Mouse (Mus musculus): ENCODE results near the gene Lactb. TPM values are rescaled to one million over a fixed set of nuclear protein-coding genes. Genes with fewer than 3 reads are reported as not detected.
A peak's percentile ranks its signal among the peaks of the same experiment; 100 is the strongest.
"Not testable (repeated sequence)": the region's sequence is repeated elsewhere in the genome, so short reads cannot be mapped to it uniquely, and the experiment has no call there.

Gene Lactb
- polyA plus RNA-seq, 1 experiment from 2014 or later, result 11.2 TPM

DNA sequence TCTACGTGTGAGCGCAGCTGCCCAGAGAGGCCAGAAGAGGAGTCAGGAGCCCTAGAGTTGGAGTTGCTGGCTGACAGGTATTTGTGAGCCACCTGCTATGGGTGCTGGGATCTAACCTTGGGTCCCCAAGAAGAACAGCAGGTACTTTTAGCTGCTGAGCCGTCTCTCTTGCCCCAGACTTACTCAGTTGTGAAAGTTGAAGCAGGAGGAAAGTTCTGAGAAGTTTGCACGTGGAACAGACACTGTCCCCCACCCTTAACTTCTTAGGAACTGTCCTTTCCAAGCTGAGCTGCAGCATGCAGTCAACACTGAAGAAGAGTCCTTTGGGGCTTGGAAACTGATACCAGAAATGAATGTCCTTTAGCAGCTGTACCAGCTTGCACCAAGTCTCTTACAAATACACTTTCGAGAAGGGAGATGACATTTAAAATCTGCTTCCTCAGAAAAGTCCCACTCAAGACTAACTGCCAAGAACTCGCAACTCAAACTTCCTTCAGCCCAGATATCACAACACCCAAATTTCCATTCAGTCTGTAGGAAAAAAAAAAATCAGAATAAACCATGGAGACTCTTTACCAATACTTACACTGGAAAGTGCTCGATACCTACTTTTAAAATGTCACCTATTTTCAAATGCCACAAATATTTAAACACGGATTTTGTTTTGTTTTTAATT lies 57.9 kb downstream of the Lactb start:
- Histone ChIP-seq H3K9me3 (no peaks in the 10 kb centered on the region), H3K36me3 (replicated peaks) (no peaks in the 10 kb centered on the region), H3K9ac (no peak overlapping the region), H3K4me3 (no peak overlapping the region), H3K4me1 (peaks cover 33% of the 10 kb centered on the region), H3K4me2 (peak overlapping the region; percentile 85; the same call in 1 of the 2 replicates), H3K27ac (no peak overlapping the region), H3K27me3 (replicated peaks) (no peaks in the 10 kb centered on the region)
- no peak for ATAC-seq (replicated peaks)
- WGBS, result 94% methylated on average over 8 of the region's 8 CpGs

DNA sequence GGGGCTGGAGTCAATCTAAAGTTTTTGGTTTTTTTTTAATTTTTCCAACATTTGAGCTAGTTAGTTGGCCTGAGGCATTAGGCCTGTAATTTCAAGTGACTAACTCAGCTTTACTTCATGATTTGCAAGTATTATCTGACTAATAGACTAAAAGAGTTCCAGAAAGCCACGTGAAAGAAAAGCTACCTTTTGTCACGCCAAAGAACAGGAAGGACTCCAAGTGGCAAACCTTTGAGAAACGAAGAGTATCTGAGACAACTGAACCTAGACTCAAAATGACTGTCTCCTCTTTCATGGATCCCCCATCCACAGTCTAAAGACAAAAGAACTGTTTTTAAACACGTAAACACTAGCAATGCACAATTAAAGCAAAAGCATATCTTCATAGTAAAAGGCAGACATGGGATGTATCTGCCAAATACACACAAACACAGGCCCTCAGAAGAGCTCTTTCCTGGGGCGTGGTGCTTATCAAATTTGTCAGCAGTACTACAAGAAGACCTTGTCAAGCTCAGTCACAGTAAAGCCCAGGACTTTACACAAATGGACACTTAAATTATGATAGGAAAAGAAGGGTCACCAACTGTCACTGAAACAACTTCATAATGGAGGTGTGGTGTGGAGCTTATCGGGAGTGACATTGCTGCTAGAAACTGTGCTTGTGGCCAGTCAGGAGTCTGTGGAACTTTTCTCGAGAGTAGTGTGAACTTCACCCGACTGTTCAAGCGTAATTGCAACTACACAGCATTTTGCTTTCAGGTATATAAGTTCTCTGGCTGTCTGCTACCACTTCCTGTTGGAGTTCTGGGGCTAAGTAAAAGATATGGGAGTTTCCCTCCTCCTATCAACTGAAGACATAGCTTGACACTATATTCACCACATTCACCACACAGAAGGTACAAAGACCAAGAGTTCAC lies 59.2 kb downstream of the Lactb start:
- 86% methylated on average over 9 of the region's 9 CpGs for WGBS
- no peak overlapping the region for H3K4me3 ChIP-seq
- ATAC-seq (replicated peaks), result no peak
- no peaks in the 10 kb centered on the region for H3K9me3 ChIP-seq
- no peaks in the 10 kb centered on the region for H3K36me3 ChIP-seq (replicated peaks)
- H3K27ac ChIP-seq, result no peak overlapping the region
- H3K4me1 ChIP-seq, result peaks cover 33% of the 10 kb centered on the region
- H3K27me3 ChIP-seq (replicated peaks), result no peaks in the 10 kb centered on the region
- H3K9ac ChIP-seq, result no peak overlapping the region
- no peak overlapping the region for H3K4me2 ChIP-seq

DNA sequence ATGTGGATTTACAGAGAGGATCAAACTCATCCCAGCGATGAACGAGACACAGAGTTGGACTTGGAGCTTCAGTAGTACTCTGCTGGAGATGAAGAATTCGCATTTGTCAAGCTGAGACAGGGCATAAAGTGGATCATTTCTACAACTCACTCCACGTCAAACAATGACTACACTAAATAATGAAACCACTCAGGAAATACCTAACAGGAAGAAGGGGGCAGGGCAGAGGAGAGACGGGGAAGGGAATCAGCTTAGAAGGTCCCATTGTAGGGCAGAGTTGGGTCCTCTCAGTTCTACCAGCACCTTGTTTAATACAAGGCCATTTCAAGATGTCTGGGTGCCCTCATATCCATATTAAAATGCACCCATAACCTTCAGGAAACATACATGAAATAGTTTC lies 59.9 kb downstream of the Lactb start:
- H3K4me2 ChIP-seq, result no peak overlapping the region
- H3K36me3 ChIP-seq (replicated peaks), result no peaks in the 10 kb centered on the region
- WGBS, result 90% methylated on average over 5 of the region's 5 CpGs
- H3K9ac ChIP-seq, result no peak overlapping the region
- ATAC-seq (replicated peaks), result no peak
- H3K4me3 ChIP-seq, result no peak overlapping the region
- H3K9me3 ChIP-seq, result no peaks in the 10 kb centered on the region
- H3K4me1 ChIP-seq, result peaks cover 30% of the 10 kb centered on the region
- no peaks in the 10 kb centered on the region for H3K27me3 ChIP-seq (replicated peaks)
- H3K27ac ChIP-seq, result no peak overlapping the region

DNA sequence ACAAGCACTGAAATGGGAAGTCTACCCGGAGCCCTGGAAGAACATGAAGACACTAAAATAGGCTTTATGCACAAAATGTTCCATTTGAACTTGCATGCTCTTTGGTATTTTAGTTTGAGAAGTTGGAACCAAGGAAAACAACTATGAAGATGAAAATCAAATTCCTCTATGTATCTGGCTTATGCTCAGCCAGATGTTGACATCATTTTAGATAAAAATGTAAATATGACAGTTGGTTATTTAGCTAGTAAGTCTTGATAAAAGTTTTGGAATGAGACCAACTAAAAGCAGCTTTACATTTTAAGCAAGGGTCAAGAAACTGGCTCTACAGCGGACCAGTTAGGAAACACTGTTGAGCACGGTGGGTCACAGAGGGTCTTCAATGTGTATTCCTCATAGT lies 60.7 kb downstream of the Lactb start:
- ATAC-seq (replicated peaks), result no peak
- no peaks in the 10 kb centered on the region for H3K27me3 ChIP-seq (replicated peaks)
- no peak overlapping the region for H3K27ac ChIP-seq
- H3K4me2 ChIP-seq, result no peak overlapping the region
- no peaks in the 10 kb centered on the region for H3K36me3 ChIP-seq (replicated peaks)
- H3K4me3 ChIP-seq, result no peak overlapping the region
- H3K9me3 ChIP-seq, result no peaks in the 10 kb centered on the region
- peaks cover 30% of the 10 kb centered on the region for H3K4me1 ChIP-seq
- WGBS, result 98% methylated on average over 3 of the region's 3 CpGs
- H3K9ac ChIP-seq, result no peak overlapping the region

DNA sequence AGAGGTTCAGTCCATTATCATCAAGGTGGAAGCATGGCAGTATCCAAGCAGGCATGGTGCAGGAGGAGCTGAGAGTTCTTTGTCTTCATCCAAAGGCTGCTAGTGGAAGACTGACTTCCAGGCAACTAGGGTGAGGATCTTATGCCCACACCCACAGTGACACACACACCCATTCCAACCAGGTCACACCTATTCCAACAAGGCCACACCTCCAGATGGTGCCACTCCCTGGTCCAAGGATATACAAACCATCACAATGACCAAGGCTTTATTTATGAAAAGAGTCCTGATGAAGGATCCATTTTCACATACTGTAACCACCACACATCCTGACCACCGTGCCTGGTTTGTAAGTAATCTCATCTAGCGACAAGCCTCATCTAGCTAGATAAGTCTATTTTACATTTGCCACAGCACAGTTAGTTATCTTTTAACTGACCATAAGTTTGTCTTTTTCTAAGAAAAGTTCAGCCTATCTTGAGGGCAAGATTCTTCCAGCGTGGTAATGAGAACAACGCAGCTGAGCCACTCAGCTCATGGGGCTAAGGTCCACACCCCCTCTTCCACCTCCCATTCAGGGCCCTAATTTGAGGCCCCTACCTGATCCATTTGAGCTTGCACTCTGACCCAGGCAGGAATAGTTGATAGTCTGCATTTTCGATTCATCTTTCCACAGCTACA lies 61.9 kb downstream of the Lactb start:
- not testable (repeated sequence) for H3K36me3 ChIP-seq (replicated peaks)

DNA sequence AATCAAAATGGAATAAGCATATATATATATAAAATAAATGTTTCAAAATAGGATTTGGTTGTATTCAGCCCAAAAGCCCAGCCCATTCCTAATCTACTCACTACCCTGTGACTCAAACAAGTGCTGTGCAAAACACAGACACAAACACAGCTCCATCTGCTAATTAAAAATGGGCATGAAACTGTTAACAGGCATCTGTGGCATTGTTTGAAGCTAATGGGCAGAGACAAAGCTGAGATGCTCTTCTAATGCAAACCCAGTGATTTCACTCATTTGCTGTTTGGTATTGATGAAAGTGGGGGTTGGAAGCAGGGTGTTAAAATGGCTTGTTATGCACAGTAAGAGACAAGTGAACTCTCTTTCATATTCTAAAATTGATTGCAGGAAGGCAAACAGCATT lies 63.0 kb downstream of the Lactb start:
- no peak for ATAC-seq (replicated peaks)
- H3K9ac ChIP-seq, result no peak overlapping the region
- H3K27ac ChIP-seq, result no peak overlapping the region; the same call in 1 of the 2 replicates
- no peaks in the 10 kb centered on the region for H3K36me3 ChIP-seq (replicated peaks)
- H3K4me2 ChIP-seq, result no peak overlapping the region
- peaks cover 16% of the 10 kb centered on the region for H3K4me1 ChIP-seq
- H3K27me3 ChIP-seq (replicated peaks), result no peaks in the 10 kb centered on the region
- no peak overlapping the region for H3K4me3 ChIP-seq
- H3K9me3 ChIP-seq, result no peaks in the 10 kb centered on the region

More for the DNA sequence above, 61.9 kb downstream of the Lactb start:
- H3K27me3 ChIP-seq (replicated peaks); H3K4me3 ChIP-seq; H3K4me2 ChIP-seq; H3K9me3 ChIP-seq; H3K9ac ChIP-seq; H3K27ac ChIP-seq; ATAC-seq (replicated peaks): not testable (repeated sequence)
- 99% methylated on average over 5 of the region's 5 CpGs for WGBS
- peaks cover 25% of the 10 kb centered on the region for H3K4me1 ChIP-seq

DNA sequence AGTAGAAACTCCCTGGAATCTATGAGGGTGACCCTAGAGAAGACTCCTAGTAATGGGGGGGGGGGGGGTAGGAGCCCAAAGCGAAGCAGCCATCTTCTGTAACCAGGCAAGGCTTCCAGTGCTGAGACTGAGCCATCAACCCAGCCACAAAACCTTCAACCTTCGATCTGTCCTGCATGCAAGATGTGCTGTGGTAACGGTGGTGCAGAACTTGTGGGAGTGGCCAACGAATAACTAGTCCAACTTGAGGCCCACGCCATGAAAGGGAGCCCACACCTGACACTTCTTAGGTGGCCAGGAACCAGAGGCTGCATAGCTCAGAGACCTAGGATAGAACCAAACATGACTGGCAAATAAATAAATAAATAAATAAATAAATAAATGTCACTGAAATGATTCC lies 64.6 kb downstream of the Lactb start:
- Histone ChIP-seq H3K4me2 (no peak overlapping the region), H3K4me3 (no peak overlapping the region), H3K9ac (no peak overlapping the region), H3K9me3 (no peaks in the 10 kb centered on the region), H3K27ac (no peak overlapping the region), H3K36me3 (replicated peaks) (no peaks in the 10 kb centered on the region), H3K27me3 (replicated peaks) (no peaks in the 10 kb centered on the region), H3K4me1 (peaks cover 11% of the 10 kb centered on the region)
- 88% methylated on average over 5 of the region's 5 CpGs for WGBS
- ATAC-seq (replicated peaks), result no peak

DNA sequence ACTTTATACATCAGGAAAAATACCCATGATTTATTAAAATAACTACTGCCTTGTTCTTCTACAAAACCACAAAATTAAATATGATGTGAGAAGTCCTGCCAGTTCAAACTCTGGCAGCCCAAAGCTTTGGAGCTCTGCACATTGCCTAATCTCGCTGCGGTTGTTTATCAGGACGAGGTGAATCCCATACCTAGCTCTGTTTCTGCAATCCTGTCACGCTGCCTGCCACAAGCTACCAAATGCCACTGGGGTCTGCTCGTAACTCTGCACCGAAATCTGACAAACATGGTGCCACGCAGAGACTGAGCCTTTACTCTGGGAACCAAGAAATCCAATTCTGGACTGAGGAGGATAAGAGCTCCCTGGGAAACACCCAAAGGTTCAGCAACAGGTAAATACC lies 65.4 kb downstream of the Lactb start:
- Histone ChIP-seq H3K4me3 (no peak overlapping the region), H3K27ac (no peak overlapping the region), H3K36me3 (replicated peaks) (no peaks in the 10 kb centered on the region), H3K9me3 (no peaks in the 10 kb centered on the region), H3K4me2 (no peak overlapping the region), H3K27me3 (replicated peaks) (no peaks in the 10 kb centered on the region), H3K4me1 (peaks cover 11% of the 10 kb centered on the region), H3K9ac (no peak overlapping the region)
- WGBS, result 86% methylated on average over 7 of the region's 7 CpGs
- ATAC-seq (replicated peaks), result no peak

DNA sequence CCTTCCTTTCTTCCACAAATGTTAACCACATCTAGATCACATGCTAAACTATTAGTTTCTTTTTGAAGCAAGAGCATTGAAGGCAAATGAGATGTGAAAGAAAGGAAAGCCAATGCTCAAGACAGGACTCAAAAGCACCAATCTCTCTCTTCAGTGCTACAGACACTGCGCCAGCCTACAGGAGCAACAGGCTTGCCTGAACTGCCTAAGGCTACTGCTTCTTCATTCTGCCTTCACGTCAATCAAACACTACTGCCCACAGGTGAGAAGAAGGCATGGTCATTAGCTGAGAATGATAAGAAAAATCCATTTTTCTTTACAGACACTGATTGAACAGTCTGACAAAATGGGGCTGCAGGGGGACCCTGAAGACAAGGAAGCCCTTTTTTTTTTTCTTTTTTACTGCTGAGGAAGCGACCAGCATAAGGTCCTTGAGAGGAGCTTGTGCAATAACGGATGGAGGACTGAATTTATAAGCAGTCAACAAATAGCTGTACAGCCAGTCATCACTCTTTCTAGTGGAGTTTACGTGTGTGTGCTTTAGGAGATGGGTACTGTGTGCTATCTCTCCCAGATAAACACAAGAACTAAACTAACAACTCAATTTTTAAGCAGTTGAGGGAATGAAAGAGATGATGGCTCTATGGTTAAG lies 67.4 kb downstream of the Lactb start:
- H3K4me3 ChIP-seq, result no peak overlapping the region
- ATAC-seq (replicated peaks), result no peak
- no peak overlapping the region for H3K4me2 ChIP-seq
- 81% methylated on average over 5 of the region's 5 CpGs for WGBS
- H3K27ac ChIP-seq, result no peak overlapping the region
- H3K4me1 ChIP-seq, result peaks cover 10% of the 10 kb centered on the region
- H3K9ac ChIP-seq, result no peak overlapping the region
- no peaks in the 10 kb centered on the region for H3K36me3 ChIP-seq (replicated peaks)
- H3K27me3 ChIP-seq (replicated peaks), result no peaks in the 10 kb centered on the region
- no peaks in the 10 kb centered on the region for H3K9me3 ChIP-seq

DNA sequence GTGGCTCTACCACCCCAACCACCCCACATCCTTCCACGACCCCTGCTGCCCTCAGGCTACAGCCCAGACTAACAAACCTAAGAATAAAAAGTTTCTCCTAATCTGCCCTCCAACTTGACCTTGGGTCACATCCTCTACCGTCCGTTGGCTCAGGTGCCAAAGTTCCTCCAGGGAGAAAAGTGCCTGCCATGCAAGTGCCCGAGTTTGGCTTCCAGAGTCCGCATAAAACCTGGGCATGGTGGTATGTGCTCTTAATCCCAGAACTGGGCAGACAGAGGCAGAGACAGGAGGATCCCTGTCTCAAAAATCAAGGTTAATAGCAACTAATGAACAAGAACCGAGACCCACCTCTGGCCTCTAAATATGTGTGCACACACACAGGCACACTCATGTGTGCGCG lies 68.2 kb downstream of the Lactb start:
- Histone ChIP-seq H3K36me3 (replicated peaks) (no peaks in the 10 kb centered on the region), H3K4me3 (no peak overlapping the region), H3K4me2 (no peak overlapping the region), H3K9ac (no peak overlapping the region), H3K9me3 (no peaks in the 10 kb centered on the region), H3K4me1 (peaks cover 8% of the 10 kb centered on the region), H3K27ac (no peak overlapping the region), H3K27me3 (replicated peaks) (no peaks in the 10 kb centered on the region)
- 91% methylated on average over 8 of the region's 8 CpGs for WGBS
- no peak for ATAC-seq (replicated peaks)

DNA sequence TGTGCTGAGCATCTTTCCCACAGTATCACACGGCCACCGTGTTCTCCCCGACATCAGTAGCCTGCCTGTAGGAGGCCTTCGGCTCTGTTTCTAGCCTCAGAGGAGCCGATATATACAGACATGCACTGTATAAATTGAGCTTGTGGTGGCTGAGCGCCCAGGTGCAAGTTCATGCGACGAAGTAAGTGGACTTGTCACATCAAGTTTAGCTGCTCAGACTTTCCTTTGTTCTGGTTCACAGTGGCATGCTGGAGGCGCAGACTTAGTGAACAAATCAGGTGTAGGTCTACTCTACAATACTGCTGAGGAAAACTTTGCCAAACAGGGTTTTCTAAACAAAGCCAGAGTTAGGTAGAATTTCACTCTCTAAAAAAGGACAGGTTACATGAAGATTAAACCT lies 69.3 kb downstream of the Lactb start:
- 76% methylated on average over 9 of the region's 9 CpGs for WGBS
- Histone ChIP-seq H3K27me3 (replicated peaks) (no peaks in the 10 kb centered on the region), H3K4me2 (no peak overlapping the region), H3K27ac (no peak overlapping the region), H3K36me3 (replicated peaks) (no peaks in the 10 kb centered on the region), H3K9me3 (no peaks in the 10 kb centered on the region), H3K4me3 (no peak overlapping the region), H3K4me1 (peaks cover 6% of the 10 kb centered on the region), H3K9ac (no peak overlapping the region)
- no peak for ATAC-seq (replicated peaks)

All from midbrain, embryonic 15.5 days (tissue).